Mouse (Mus musculus) forebrain, embryonic 14.5 days (tissue): Measurements from ENCODE around the gene Fosb. TPM values are rescaled to one million over a fixed set of nuclear protein-coding genes. Genes with fewer than 3 reads are reported as not detected.

Experiments
- ATAC-seq: fragments of 200-750 bp; cut with Nextera tagmentation; 2 replicates; pipeline ENCODE4 v1.8.0; 2017; ENCODE audit warnings: mild to moderate bottlenecking, moderate library complexity
- DNase-seq: peaks from one replicate; pipeline ENCODE4 v3.0.0-alpha.2; 2015; ENCODE audit warnings: low spot score
- H3K27ac ChIP-seq: fragments of 300-500 bp; sonication (generic); 2 replicates; pipeline ENCODE4 v1.5.1; 2014; ENCODE audit warnings: low read depth, mild to moderate bottlenecking, control low read depth, low read length, moderate library complexity
- H3K27me3 ChIP-seq: fragments of 300-500 bp; sonication (generic); replicated peaks from 2 replicates; pipeline ENCODE4 v1.6.1; 2014; ENCODE audit warnings: low read length, control low read depth, mixed read lengths; ENCODE audit not compliant: control insufficient read depth, insufficient read depth
- H3K36me3 ChIP-seq: fragments of 300-500 bp; sonication (generic); 2 replicates; pipeline ENCODE4 v1.6.1; 2014; ENCODE audit warnings: low read length, control low read depth; ENCODE audit not compliant: control insufficient read depth, insufficient read depth
- H3K4me1 ChIP-seq: fragments of 300-500 bp; sonication (generic); 2 replicates; pipeline ENCODE4 v1.6.1; 2014; ENCODE audit warnings: antibody characterized with exemption, low read length, control low read depth; ENCODE audit not compliant: control insufficient read depth, insufficient read depth
- H3K4me2 ChIP-seq: fragments of 300-500 bp; sonication (generic); 2 replicates; pipeline ENCODE4 v1.6.1; 2014; ENCODE audit warnings: mild to moderate bottlenecking, control low read depth, low read length
- H3K4me3 ChIP-seq: fragments of 300-500 bp; sonication (generic); 2 replicates; pipeline ENCODE4 v1.5.1; 2014; ENCODE audit warnings: low read depth, low read length, control low read depth
- H3K9ac ChIP-seq: fragments of 300-500 bp; sonication (generic); 2 replicates; pipeline ENCODE4 v1.6.1; 2014; ENCODE audit warnings: mild to moderate bottlenecking, low read length, control low read depth, moderate library complexity
- H3K9me3 ChIP-seq: fragments of 300-500 bp; sonication (generic); replicated peaks from 2 replicates; pipeline ENCODE4 v1.6.1; 2016; ENCODE audit warnings: low read length, control low read depth, mixed read lengths; ENCODE audit not compliant: control insufficient read depth
- WGBS: fragments of 180-500 bp; shearing (Covaris S2); extraction: QIAGEN DNeasy Blood & Tissue Kit; methylation state at CpG from one replicate; pipeline ENCODE4 v1.1.7; 2014; 5-methylcytosine and 5-hydroxymethylcytosine counted together
- polyA plus RNA-seq: library from polyadenylated mRNA; unstranded; fragments of >200 nt; fragmentation: Nextera tagmentation; extraction: Ambion mirVana; gene quantifications from 2 replicates; pipeline ENCODE4 v1.2.1, GENCODE M21; 2014

Gene Fosb
- polyA plus RNA-seq, 1 experiment from 2014 or later: not detected

DNA sequence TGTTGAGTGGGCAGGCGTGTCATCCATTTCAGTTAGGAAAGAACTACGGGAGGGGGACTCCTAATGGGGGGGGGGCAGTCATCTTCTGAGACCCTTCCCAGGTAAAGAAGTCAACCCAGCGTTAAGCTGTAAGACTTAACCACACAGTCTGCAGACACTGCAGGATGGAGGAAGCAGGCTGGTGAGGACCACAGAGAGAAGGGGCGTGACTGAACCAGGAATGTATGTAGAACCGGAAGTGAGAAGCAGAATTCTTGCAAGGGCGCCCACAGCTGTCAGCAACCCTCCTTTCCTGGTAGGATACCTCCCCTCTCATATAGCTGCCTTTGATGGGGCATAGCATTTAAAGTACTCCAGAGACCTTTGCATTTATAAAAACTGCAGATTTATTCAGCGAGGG is 53.3 kb downstream of the Fosb start:
- no peak for DNase-seq
- Histone ChIP-seq H3K27ac (no peak overlapping the region), H3K27me3 (no peaks in the 10 kb centered on the region), H3K4me1 (no peaks in the 10 kb centered on the region), H3K4me2 (no peak overlapping the region), H3K9ac (no peak overlapping the region), H3K9me3 (no peaks in the 10 kb centered on the region), H3K36me3 (peaks cover 53% of the 10 kb centered on the region), H3K4me3 (no peak overlapping the region)
- WGBS: 93% methylated on average over 7 of the region's 7 CpGs
- ATAC-seq: no peak

DNA sequence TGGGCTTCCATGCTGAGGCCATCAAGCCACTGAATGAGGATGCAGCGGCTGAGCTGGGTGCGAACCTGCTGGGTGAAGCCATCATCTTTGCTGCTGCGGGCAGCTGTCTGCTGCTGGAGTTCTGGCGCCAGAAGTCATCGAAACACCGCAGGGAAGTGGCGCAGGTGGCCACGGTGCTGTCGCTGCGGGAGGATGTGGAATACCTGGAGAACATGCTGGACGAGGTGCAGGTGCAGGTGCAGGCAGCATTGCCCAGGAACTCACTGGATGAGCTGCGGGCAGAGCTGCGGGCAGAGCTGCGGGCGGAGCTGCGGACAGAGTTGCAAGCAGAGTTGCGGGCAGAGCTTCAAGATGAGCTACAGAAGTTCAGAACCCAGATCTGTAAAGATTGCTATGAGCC is 54.5 kb downstream of the Fosb start:
- Histone ChIP-seq H3K36me3 (peaks cover 43% of the 10 kb centered on the region), H3K27ac (no peak overlapping the region), H3K4me3 (no peak overlapping the region), H3K9me3 (no peaks in the 10 kb centered on the region), H3K9ac (no peak overlapping the region), H3K4me1 (no peaks in the 10 kb centered on the region), H3K27me3 (no peaks in the 10 kb centered on the region), H3K4me2 (no peak overlapping the region)
- WGBS: 88% methylated on average over 17 of the region's 17 CpGs
- ATAC-seq (no peak), DNase-seq (no peak)

DNA sequence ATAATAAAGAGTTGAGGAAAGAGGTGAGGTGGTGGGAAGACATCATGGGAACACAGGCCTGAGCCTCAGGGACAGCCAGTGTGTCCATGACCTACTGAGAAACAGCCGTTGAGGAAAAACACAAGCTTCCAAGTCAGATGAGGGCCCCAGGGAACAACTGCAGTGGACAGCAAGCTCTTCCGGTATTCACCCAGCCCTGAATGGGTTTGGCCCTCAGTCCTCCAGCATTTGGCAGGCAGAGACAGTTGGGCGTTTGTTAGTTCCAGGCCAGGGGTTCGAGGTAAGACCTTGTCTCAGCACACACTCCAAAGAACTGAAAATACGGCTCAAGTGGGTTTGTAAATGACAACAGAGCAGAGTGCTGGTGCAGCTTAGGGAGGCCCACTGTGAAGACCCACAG is 56.4 kb downstream of the Fosb start:
- Histone ChIP-seq H3K9me3 (no peaks in the 10 kb centered on the region), H3K27ac (no peak overlapping the region), H3K4me1 (no peaks in the 10 kb centered on the region), H3K9ac (no peak overlapping the region), H3K4me2 (no peak overlapping the region), H3K36me3 (peaks cover 24% of the 10 kb centered on the region), H3K4me3 (no peak overlapping the region), H3K27me3 (no peaks in the 10 kb centered on the region)
- ATAC-seq: no peak
- no peak for DNase-seq
- WGBS: 81% methylated on average over 5 of the region's 5 CpGs

Other genes with a start within 250 kb of the Fosb start
- 28.0 and 29.1 TPM in 2 replicates for gene Dmwd, start 233.8 kb downstream of the Fosb start, polyA plus RNA-seq
- 4.4 and 7.8 TPM in 2 replicates for gene Dmpk, start 226.2 kb downstream of the Fosb start, polyA plus RNA-seq
- gene Six5, start 215.5 kb downstream of the Fosb start, polyA plus RNA-seq: 2.4 and 3.5 TPM in 2 replicates
- gene Gm4969, start 191.7 kb downstream of the Fosb start, polyA plus RNA-seq: 2.2 and 3.3 TPM in 2 replicates
- 10.1 and 11.9 TPM in 2 replicates for gene Fbxo46, start 190.2 kb downstream of the Fosb start, polyA plus RNA-seq
- gene Qpctl, start 160.8 kb downstream of the Fosb start, polyA plus RNA-seq: 11.1 and 14.0 TPM in 2 replicates
- 141 and 155 TPM in 2 replicates for gene Snrpd2, start 160.3 kb downstream of the Fosb start, polyA plus RNA-seq
- gene Gipr, start 143.9 kb downstream of the Fosb start, polyA plus RNA-seq: 4.8 and 8.2 TPM in 2 replicates
- 3.4 TPM in 2 replicates for gene Eml2, start 133.6 kb downstream of the Fosb start, polyA plus RNA-seq
- 1.8 and 2.3 TPM in 2 replicates for gene Gpr4, start 97.5 kb downstream of the Fosb start, polyA plus RNA-seq
- 42.5 TPM in 2 replicates for gene Opa3, start 81.7 kb downstream of the Fosb start, polyA plus RNA-seq
- gene Vasp, start 38.2 kb downstream of the Fosb start, polyA plus RNA-seq: 27.1 and 32.3 TPM in 2 replicates
- 0.30 and 0.67 TPM in 2 replicates for gene Ppm1n, start 30.0 kb downstream of the Fosb start, polyA plus RNA-seq
- gene Rtn2, start 27.4 kb downstream of the Fosb start, polyA plus RNA-seq: 102 and 109 TPM in 2 replicates
- 99.5 and 101 TPM in 2 replicates for gene Ercc1, start 34.7 kb upstream of the Fosb start, polyA plus RNA-seq
- gene Cd3eap, start 49.4 kb upstream of the Fosb start, polyA plus RNA-seq: 18.4 and 20.0 TPM in 2 replicates
- 1.1 and 1.3 TPM in 2 replicates for gene Ppp1r13l, start 49.7 kb upstream of the Fosb start, polyA plus RNA-seq
- gene Ercc2, start 72.0 kb upstream of the Fosb start, polyA plus RNA-seq: 12.9 and 15.2 TPM in 2 replicates
- gene Klc3, start 94.1 kb upstream of the Fosb start, polyA plus RNA-seq: 0.81 and 1.3 TPM in 2 replicates
- gene Ckm, start 94.7 kb upstream of the Fosb start, polyA plus RNA-seq: not detected in 2 replicates
- gene Mark4, start 148.8 kb upstream of the Fosb start, polyA plus RNA-seq: 9.2 and 13.0 TPM in 2 replicates
- 0.16 and 0.25 TPM in 2 replicates for gene Exoc3l2, start 153.3 kb upstream of the Fosb start, polyA plus RNA-seq
- gene Bloc1s3, start 198.3 kb upstream of the Fosb start, polyA plus RNA-seq: 2.1 and 2.3 TPM in 2 replicates
- gene Trappc6a, start 198.3 kb upstream of the Fosb start, polyA plus RNA-seq: 34.2 and 42.5 TPM in 2 replicates
- gene Nkpd1, start 207.8 kb upstream of the Fosb start, polyA plus RNA-seq: 0.36 and 0.57 TPM in 2 replicates